Mouse (Mus musculus) embryonic fibroblast, embryonic 13.5 days (primary cell): ENCODE measurements at regions not wholly inside any gene's neighbourhood (a gene's known extent, or its start where the extent isn't known, plus 50 kb on each side); places are given as distances from the start of the nearest gene placed in this dataset.

Source experiments
- CTCF ChIP-seq: IDR thresholded peaks from 2 replicates; pipeline ENCODE4 v1.5.1; 2011; ENCODE audit warnings: mild to moderate bottlenecking, control low read depth, low read length, moderate library complexity, borderline replicate concordance; ENCODE audit not compliant: insufficient read depth
- POLR2A ChIP-seq: IDR thresholded peaks from 2 replicates; pipeline ENCODE4 v1.6.1; 2011; ENCODE audit warnings: low read depth, mild to moderate bottlenecking, control low read depth, low read length, moderate library complexity

DNA sequence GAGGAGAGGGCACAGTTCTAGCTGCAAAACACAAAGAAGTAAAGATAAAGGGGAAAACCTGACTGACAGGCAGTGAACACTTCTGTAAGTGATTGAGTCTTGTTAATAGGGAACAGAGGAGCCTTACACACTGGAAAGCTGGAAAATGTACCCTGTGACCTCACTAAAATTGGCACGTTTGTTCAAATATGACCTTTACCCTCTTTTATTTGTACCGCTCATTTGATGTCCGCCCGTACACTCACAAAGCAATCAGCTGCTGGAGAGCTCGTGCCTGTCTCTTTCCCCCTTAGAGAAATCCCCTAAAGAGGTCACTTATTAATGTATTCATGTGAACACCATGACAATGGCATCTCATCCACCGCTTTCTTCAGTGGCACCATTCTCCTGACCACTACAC is 819.4 kb downstream of the Defb40 start:
- TF ChIP-seq POLR2A, result no peak
- no peak for TF ChIP-seq CTCF
